ENCODE assay signal across 8 mouse cellular contexts in the genomic region with DNA sequence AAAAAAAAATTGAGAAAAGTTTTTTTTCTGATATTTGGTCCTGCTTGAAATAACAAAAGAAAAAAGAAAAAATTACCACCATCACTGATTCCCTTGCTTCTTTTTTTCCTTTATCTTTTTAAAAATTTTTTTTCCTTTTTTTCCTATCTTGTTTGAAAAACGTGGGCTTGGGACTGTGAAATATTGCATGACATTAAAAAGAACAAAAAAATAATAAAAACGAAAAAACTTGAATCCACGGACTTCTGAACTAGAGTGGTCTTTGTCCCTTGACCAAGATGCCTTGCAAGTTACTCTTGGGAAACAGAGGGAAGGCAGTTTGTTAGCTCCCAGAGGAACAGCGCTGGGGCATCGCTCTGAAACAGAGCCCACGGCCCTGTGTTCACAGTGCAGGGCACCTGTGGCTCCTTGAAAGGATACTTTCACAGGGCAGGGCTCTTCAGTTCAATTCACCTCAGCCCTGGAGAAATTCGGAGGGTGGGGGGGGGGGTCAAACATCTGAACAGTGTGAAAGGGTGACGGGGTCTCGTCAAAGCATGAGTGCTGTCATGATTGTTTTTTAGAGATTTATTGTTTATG. TPM values are rescaled to one million over a fixed set of nuclear protein-coding genes. Genes with fewer than 3 reads are reported as not detected.
DNase-seq lines count a peak whose midpoint lies in the region; ATAC-seq and TF ChIP-seq lines count a peak whose summit lies in the region.

No protein-coding gene starts in this region.

- no peak for TF ChIP-seq CTCF in layer of hippocampus, adult 2 months (conservative IDR thresholded peaks at IDR 0.05)
- no peak for TF ChIP-seq CTCF in intestine, postnatal 0 days (IDR thresholded peaks at IDR 0.05; ENCODE audit: low read depth)

- WGBS in embryonic facial prominence, embryonic 13.5 days: 31% methylated on average over 9 of the region's 9 CpGs
- 23% methylated on average over 9 of the region's 9 CpGs for WGBS in intestine, postnatal 0 days
- 36% methylated on average over 9 of the region's 9 CpGs for WGBS in neural tube, embryonic 14.5 days

- H3K4me2 ChIP-seq in embryonic facial prominence, embryonic 13.5 days: peak overlapping the region; percentile 88
- H3K4me2 ChIP-seq in intestine, postnatal 0 days (replicated peaks; ENCODE audit: low read depth): peak overlapping the region; percentile 83
- peak overlapping the region; percentile 53 for H3K4me2 ChIP-seq in neural tube, embryonic 14.5 days (ENCODE audit: low read depth, low read length)

- H3K4me3 ChIP-seq in layer of hippocampus, adult 2 months: peak overlapping the region; percentile 58
- peak overlapping the region; percentile 54 for H3K4me3 ChIP-seq in embryonic facial prominence, embryonic 13.5 days
- peak overlapping the region; percentile 55 for H3K4me3 ChIP-seq in intestine, postnatal 0 days (ENCODE audit: low read depth, low read length)
- peak overlapping the region; percentile 39 for H3K4me3 ChIP-seq in neural tube, embryonic 14.5 days (ENCODE audit: low read depth, low read length)

- DNase-seq in layer of hippocampus, adult 2 months (ENCODE audit: low spot score in 2 of 2): no peak
- no peak for DNase-seq in layer of hippocampus, adult 8-10 months (ENCODE audit: low spot score in 2 of 2)
- no peak for DNase-seq in layer of hippocampus, adult 11-12 months (ENCODE audit: low spot score)
- no peak for DNase-seq in frontal cortex, postnatal 14 days (ENCODE audit: low spot score in 2 of 2)

- peak overlapping the region; percentile 67 for H3K9ac ChIP-seq in embryonic facial prominence, embryonic 13.5 days
- no peak overlapping the region for H3K9ac ChIP-seq in intestine, postnatal 0 days (ENCODE audit: low read depth, low read length)
- H3K9ac ChIP-seq in neural tube, embryonic 14.5 days (replicated peaks; ENCODE audit: low read depth, low read length): peak overlapping the region; percentile 16; the same call in 1 of the 2 replicates

- no peaks in the 10 kb centered on the region for H3K9me3 ChIP-seq in embryonic facial prominence, embryonic 13.5 days
- no peaks in the 10 kb centered on the region for H3K9me3 ChIP-seq in intestine, postnatal 0 days (ENCODE audit: control insufficient read depth)
- no peaks in the 10 kb centered on the region for H3K9me3 ChIP-seq in neural tube, embryonic 14.5 days (ENCODE audit: control insufficient read depth, low read length)

- no peak for ATAC-seq in embryonic facial prominence, embryonic 13.5 days (ENCODE audit: insufficient number of reproducible peaks, insufficient read depth, low FRiP score, low TSS enrichment, low read depth)
- ATAC-seq in intestine, postnatal 0 days: no peak
- ATAC-seq in neural tube, embryonic 14.5 days (ENCODE audit: low read depth): no peak
- ATAC-seq in frontal cortex, adult (ENCODE audit: low TSS enrichment): no peak

- no peaks in the 10 kb centered on the region for H3K27me3 ChIP-seq in embryonic facial prominence, embryonic 13.5 days
- H3K27me3 ChIP-seq in intestine, postnatal 0 days (replicated peaks; ENCODE audit: control insufficient read depth, insufficient read depth, low read length): no peaks in the 10 kb centered on the region
- no peaks in the 10 kb centered on the region for H3K27me3 ChIP-seq in neural tube, embryonic 14.5 days (ENCODE audit: control insufficient read depth, insufficient read depth, low read length)

- H3K27ac ChIP-seq in layer of hippocampus, adult 2 months: peak overlapping the region; percentile 77
- no peak overlapping the region for H3K27ac ChIP-seq in embryonic facial prominence, embryonic 13.5 days
- H3K27ac ChIP-seq in intestine, postnatal 0 days (ENCODE audit: low read depth, low read length): no peak overlapping the region
- no peak overlapping the region; the same call in 1 of the 2 replicates for H3K27ac ChIP-seq in neural tube, embryonic 14.5 days (ENCODE audit: low read depth, low read length)

- H3K4me1 ChIP-seq in embryonic facial prominence, embryonic 13.5 days: peaks cover 23% of the 10 kb centered on the region
- H3K4me1 ChIP-seq in intestine, postnatal 0 days (replicated peaks; ENCODE audit: control insufficient read depth, insufficient read depth, low read length): 0 out of 2 replicates have a peak, but pooled peaks cover 5% of the 10 kb centered on the region
- H3K4me1 ChIP-seq in neural tube, embryonic 14.5 days (ENCODE audit: control insufficient read depth, insufficient read depth, low read length): peaks cover 7% of the 10 kb centered on the region; the same call in 1 of the 2 replicates

- no peaks in the 10 kb centered on the region for H3K36me3 ChIP-seq in embryonic facial prominence, embryonic 13.5 days
- H3K36me3 ChIP-seq in intestine, postnatal 0 days (ENCODE audit: control insufficient read depth, insufficient read depth): no peaks in the 10 kb centered on the region
- no peaks in the 10 kb centered on the region for H3K36me3 ChIP-seq in neural tube, embryonic 14.5 days (ENCODE audit: control insufficient read depth, insufficient read depth, low read length)

RNA-seq across cellular contexts. Expression of gene Ier2, which starts 22.6 kb away (rescaled TPM):
- 1 to 10 TPM; 5.1 to 7.2 TPM for total RNA-seq in layer of hippocampus, adult 2 months (2021)
- total RNA-seq in layer of hippocampus, adult 8-10 months (2022): 10 to 100 TPM in 1 of 4 experiments, 1 to 10 TPM in 3; 7.0 to 10.2 (median 9.3) TPM
- polyA plus RNA-seq in embryonic facial prominence, embryonic 13.5 days (2015; fragmentation: Nextera tagmentation; extraction: Ambion mirVana): 64.3 and 67.6 TPM in 2 replicates
- polyA plus RNA-seq in intestine, postnatal 0 days (2015; fragmentation: Nextera tagmentation; extraction: Ambion mirVana): 77.3 and 79.4 TPM in 2 replicates
- polyA plus RNA-seq in neural tube, embryonic 14.5 days (2014; fragmentation: Nextera tagmentation; extraction: Ambion mirVana): 14.4 and 20.9 TPM in 2 replicates

RNA-seq across cellular contexts. Expression of gene Trmt1, which starts 46.0 kb away (rescaled TPM):
- total RNA-seq in layer of hippocampus, adult 2 months (2021): 100 to 1,000 TPM; 109 to 113 TPM
- 100 to 1,000 TPM in 2 of 4 experiments, 10 to 100 TPM in 2; 91.6 to 133 (median 103) TPM for total RNA-seq in layer of hippocampus, adult 8-10 months (2022)
- 71.3 and 78.6 TPM in 2 replicates for polyA plus RNA-seq in embryonic facial prominence, embryonic 13.5 days (2015; fragmentation: Nextera tagmentation; extraction: Ambion mirVana)
- 22.3 and 23.7 TPM in 2 replicates for polyA plus RNA-seq in intestine, postnatal 0 days (2015; fragmentation: Nextera tagmentation; extraction: Ambion mirVana)
- polyA plus RNA-seq in neural tube, embryonic 14.5 days (2014; fragmentation: Nextera tagmentation; extraction: Ambion mirVana): 59.8 and 70.2 TPM in 2 replicates

RNA-seq across cellular contexts. Expression of gene Nacc1, which starts 47.6 kb away (rescaled TPM):
- 10 to 100 TPM; 91.8 to 93.9 TPM for total RNA-seq in layer of hippocampus, adult 2 months (2021)
- 10 to 100 TPM; 86.2 to 91.2 (median 87.6) TPM for total RNA-seq in layer of hippocampus, adult 8-10 months (2022)
- polyA plus RNA-seq in embryonic facial prominence, embryonic 13.5 days (2015; fragmentation: Nextera tagmentation; extraction: Ambion mirVana): 16.3 and 16.6 TPM in 2 replicates
- polyA plus RNA-seq in intestine, postnatal 0 days (2015; fragmentation: Nextera tagmentation; extraction: Ambion mirVana): 9.3 and 9.8 TPM in 2 replicates
- polyA plus RNA-seq in neural tube, embryonic 14.5 days (2014; fragmentation: Nextera tagmentation; extraction: Ambion mirVana): 15.3 and 16.6 TPM in 2 replicates
